Mouse (Mus musculus) cerebellum, adult 2 months (tissue): ENCODE data around the gene Zfp609.

Source experiments
- CTCF ChIP-seq: fragments of 200-500 bp; IDR thresholded peaks from 2 replicates; pipeline ENCODE4 v1.5.1; 2011; ENCODE audit warnings: low read depth, mild to moderate bottlenecking, control low read depth, low read length, moderate library complexity, borderline replicate concordance; ENCODE audit not compliant: insufficient read depth
- POLR2A ChIP-seq: fragments of 200-500 bp; IDR thresholded peaks from 2 replicates; pipeline ENCODE4 v1.6.1; 2011; ENCODE audit warnings: low read length, control low read depth, borderline replicate concordance; ENCODE audit not compliant: insufficient read depth

- no peak for TF ChIP-seq POLR2A
- TF ChIP-seq CTCF, result no peak
Measured at GRCm38 (mm10) chr9:65702286-65702685, 125.1 kb downstream of the Zfp609 start.
